Mouse (Mus musculus) liver, adult 2 months (tissue): ENCODE results near the gene Hnrnph2. TPM values are rescaled to one million over a fixed set of nuclear protein-coding genes. Genes with fewer than 3 reads are reported as not detected.

Source experiments
- DNase-seq: peaks from one replicate; pipeline ENCODE4 v3.0.0-alpha.2; 2011; ENCODE audit warnings: low read depth, low spot score; ENCODE audit errors: extremely low read depth
- H3K27ac ChIP-seq: fragments of 200-500 bp; replicated peaks from 2 replicates; pipeline ENCODE4 v1.5.1; 2012; ENCODE audit warnings: low read depth, mild to moderate bottlenecking, control low read depth, inconsistent platforms, low read length; ENCODE audit not compliant: insufficient read depth
- H3K27me3 ChIP-seq: fragments of 200-500 bp; 2 replicates; pipeline ENCODE4 v1.6.1; 2012; ENCODE audit warnings: mild to moderate bottlenecking, moderate library complexity, low read length, inconsistent platforms; ENCODE audit not compliant: control insufficient read depth, insufficient read depth
- H3K36me3 ChIP-seq: fragments of 200-500 bp; 2 replicates; pipeline ENCODE4 v1.6.1; 2012; ENCODE audit warnings: low read length, inconsistent platforms; ENCODE audit not compliant: control insufficient read depth, insufficient read depth
- H3K4me1 ChIP-seq: fragments of 200-500 bp; 2 replicates; pipeline ENCODE4 v1.6.1; 2011; ENCODE audit warnings: low read length; ENCODE audit not compliant: control insufficient read depth, insufficient read depth
- H3K4me3 ChIP-seq: fragments of 200-500 bp; 2 replicates; pipeline ENCODE4 v1.5.1; 2011; ENCODE audit warnings: low read depth, mild to moderate bottlenecking, control low read depth, low read length, moderate library complexity; ENCODE audit not compliant: insufficient read depth
- H3K79me2 ChIP-seq: fragments of 200-500 bp; 2 replicates; pipeline ENCODE4 v1.6.1; 2012; ENCODE audit warnings: inconsistent platforms, mild to moderate bottlenecking, low read length, moderate library complexity; ENCODE audit not compliant: control insufficient read depth, insufficient read depth
- H3K9ac ChIP-seq: fragments of 200-500 bp; 2 replicates; pipeline ENCODE4 v1.6.1; 2012; ENCODE audit warnings: low read depth, mild to moderate bottlenecking, control low read depth, inconsistent platforms, low read length
- CTCF ChIP-seq: fragments of 200-500 bp; IDR thresholded peaks from 2 replicates; pipeline ENCODE4 v1.5.1; 2011; ENCODE audit warnings: low read depth, low read length, control low read depth
- POLR2A ChIP-seq: fragments of 200-500 bp; IDR thresholded peaks from 2 replicates; pipeline ENCODE4 v1.6.1; 2011; ENCODE audit warnings: low read length, control low read depth; ENCODE audit not compliant: insufficient read depth; ENCODE audit errors: extremely low read depth
- WGBS: fragments of 180-500 bp; shearing (Covaris S2); methylation state at CpG from one replicate; pipeline ENCODE4 v1.1.7; 2018; 5-methylcytosine and 5-hydroxymethylcytosine counted together
- polyA plus RNA-seq: library from polyadenylated mRNA; depleted of rRNA; stranded (reverse); fragments of >200 nt; gene quantifications from 2 replicates; pipeline ENCODE4 v1.2.3, GENCODE M21; 2012; rRNA removed
- total RNA-seq: library from RNA; depleted of rRNA; stranded (reverse); fragments of >200 nt; gene quantifications from 2 replicates; pipeline ENCODE4 v1.2.3, GENCODE M21; 2014; rRNA removed

Hnrnph2 gene
- total RNA-seq = 33.6 and 42.8 TPM in 2 replicates
- 6.7 and 9.0 TPM in 2 replicates for polyA plus RNA-seq

DNA sequence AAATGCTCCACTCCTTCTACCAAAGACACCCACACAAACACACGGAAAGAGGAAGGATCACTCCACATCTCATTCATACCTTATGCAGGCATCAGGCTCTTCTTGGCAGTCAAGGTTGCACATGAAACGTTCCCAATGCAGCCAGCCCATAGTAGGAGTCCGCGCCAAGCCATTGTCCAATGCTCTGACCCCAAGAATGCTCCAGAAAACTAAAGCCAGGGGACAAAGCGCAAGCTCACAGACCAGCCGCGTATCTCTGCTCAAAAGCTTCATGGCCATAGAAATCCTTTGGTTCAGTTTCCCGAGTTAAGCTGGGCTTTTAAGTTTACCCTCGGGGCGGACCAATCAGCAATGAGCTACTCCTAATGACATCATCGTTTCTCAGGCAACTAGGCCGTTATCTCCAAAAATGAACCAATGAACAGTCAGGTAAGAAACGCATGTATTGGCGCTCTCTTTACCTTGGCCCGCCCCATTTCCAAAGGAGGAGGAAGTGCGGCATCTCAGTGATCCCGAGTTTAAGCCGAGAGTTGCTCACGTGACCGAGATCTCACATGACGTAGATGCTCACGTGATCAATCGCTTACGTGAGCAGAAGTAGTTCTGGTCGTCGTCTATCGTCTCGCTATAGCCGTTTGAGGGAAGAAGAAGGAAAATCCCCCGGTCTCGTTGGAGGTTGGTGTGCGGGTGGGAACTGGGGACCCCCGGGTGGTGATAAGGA, at the start of gene Hnrnph2, which contains the start of gene Gla:
TSS of gene Hnrnph2 (plus strand) at position 521 of the 721 bp plus-strand sequence.
TSS of gene Gla (minus strand) at position 467 of the 721 bp plus-strand sequence.
- 0% methylated on average over 33 of the region's 33 CpGs for WGBS
- Histone ChIP-seq H3K27ac (peak within 1 kb of the TSS; percentile 82), H3K4me3 (peak within 1 kb of the TSS; percentile 91), H3K9ac (peak within 1 kb of the TSS; percentile 86), H3K27me3 (no peaks in the 10 kb centered on the region), H3K4me1 (peaks cover 3% of the 10 kb centered on the region), H3K36me3 (no peaks in the 10 kb centered on the region), H3K79me2 (no peaks in the 10 kb centered on the region; the same call in 1 of the 2 replicates)
- no peak for TF ChIP-seq CTCF
- 0 out of 2 replicates have a peak, but pooled peaks have one; percentile 10 for TF ChIP-seq POLR2A
- peak; percentile 95 for DNase-seq

DNA sequence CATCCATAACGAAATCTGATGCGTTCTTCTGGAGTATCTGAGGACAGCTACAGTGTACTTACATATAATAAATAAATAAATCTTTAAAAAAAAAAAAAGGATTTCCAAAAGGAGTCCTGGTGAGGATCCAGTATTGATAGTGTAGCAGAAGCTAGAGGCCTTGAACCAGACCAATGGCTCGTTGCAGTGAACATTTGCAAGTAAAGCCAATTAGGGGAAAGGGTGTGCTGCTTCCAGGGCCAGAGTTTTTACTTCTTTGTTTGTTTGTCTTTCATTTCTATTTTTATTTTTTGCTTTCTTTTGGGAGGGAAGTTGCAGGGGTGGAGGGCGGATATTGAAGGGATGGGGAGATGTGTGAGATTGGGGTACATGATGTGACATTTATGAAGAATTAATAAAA, 47.7 kb upstream of the Hnrnph2 start:
- Histone ChIP-seq H3K4me3 (no peak overlapping the region), H3K4me1 (peaks cover 3% of the 10 kb centered on the region), H3K27ac (0 out of 2 replicates have a peak overlapping the region, but pooled peaks have one; percentile 36), H3K79me2 (no peaks in the 10 kb centered on the region), H3K36me3 (no peaks in the 10 kb centered on the region), H3K27me3 (no peaks in the 10 kb centered on the region), H3K9ac (no peak overlapping the region)
- TF ChIP-seq POLR2A = no peak
- no peak for TF ChIP-seq CTCF
- 40% methylated on average over 4 of the region's 4 CpGs for WGBS
- peak; percentile 72 for DNase-seq

GRCm38 (mm10) chrX:134554425-134554824, 46.6 kb upstream of the Hnrnph2 start:
- no peak overlapping the region for H3K9ac ChIP-seq
- H3K27ac ChIP-seq = peak overlapping the region; percentile 16; the same call in 1 of the 2 replicates
- H3K4me1 ChIP-seq = peaks cover 3% of the 10 kb centered on the region
- DNase-seq = peak; percentile 40
- WGBS = 38% methylated on average over 6 of the region's 6 CpGs
- no peak overlapping the region for H3K4me3 ChIP-seq
- H3K27me3 ChIP-seq = no peaks in the 10 kb centered on the region
- TF ChIP-seq POLR2A (no peak), CTCF (no peak)
- H3K36me3 ChIP-seq = no peaks in the 10 kb centered on the region
- H3K79me2 ChIP-seq = no peaks in the 10 kb centered on the region

GRCm38 (mm10) chrX:134564326-134564725, 36.7 kb upstream of the Hnrnph2 start:
- H3K4me3 ChIP-seq = no peak overlapping the region
- H3K9ac ChIP-seq = no peak overlapping the region
- 76% methylated on average over 4 of the region's 4 CpGs for WGBS
- H3K27ac ChIP-seq = no peak overlapping the region
- TF ChIP-seq CTCF = no peak
- no peak for TF ChIP-seq POLR2A
- no peaks in the 10 kb centered on the region for H3K4me1 ChIP-seq
- H3K27me3 ChIP-seq = no peaks in the 10 kb centered on the region
- no peak for DNase-seq
- no peaks in the 10 kb centered on the region for H3K36me3 ChIP-seq
- H3K79me2 ChIP-seq = no peaks in the 10 kb centered on the region

DNA sequence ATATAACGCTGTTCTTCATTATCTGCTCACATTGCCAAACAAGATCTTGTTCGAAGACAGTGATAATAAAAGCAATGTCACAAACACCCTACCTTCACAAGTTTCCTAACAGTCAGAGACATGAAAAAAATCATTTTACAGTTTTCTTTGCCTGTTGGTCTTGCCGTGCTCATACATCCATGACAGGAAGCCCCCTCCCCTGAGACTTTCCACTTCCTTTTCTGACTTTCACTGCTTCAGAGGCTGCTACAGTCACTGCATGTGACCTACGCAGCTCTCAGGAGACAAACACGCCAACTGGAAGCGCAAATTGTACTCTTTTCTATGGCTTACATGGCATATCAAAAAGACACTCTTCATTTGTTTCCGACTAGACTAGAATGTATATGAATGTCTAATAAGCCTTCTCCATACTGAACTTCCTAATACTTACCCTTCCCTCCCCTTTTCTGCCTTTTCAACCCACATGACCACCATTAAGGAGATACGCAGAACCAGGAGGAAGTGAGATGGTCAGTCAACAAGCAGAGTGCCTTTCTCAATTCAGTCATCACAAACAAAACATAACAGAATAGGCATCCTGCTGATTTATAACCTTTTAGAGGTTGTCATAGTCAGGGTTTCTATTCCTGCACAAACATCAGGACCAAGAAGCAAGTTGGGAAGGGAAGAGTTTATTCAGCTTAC, 34.3 kb upstream of the Hnrnph2 start:
- 80% methylated on average over 8 of the region's 8 CpGs for WGBS
- TF ChIP-seq CTCF (no peak), POLR2A (no peak)
- no peak for DNase-seq
- Histone ChIP-seq H3K36me3 (no peaks in the 10 kb centered on the region), H3K4me1 (no peaks in the 10 kb centered on the region), H3K27ac (no peak overlapping the region), H3K79me2 (no peaks in the 10 kb centered on the region), H3K9ac (no peak overlapping the region), H3K4me3 (no peak overlapping the region), H3K27me3 (no peaks in the 10 kb centered on the region)
